Mouse (Mus musculus) hindbrain, embryonic 15.5 days (tissue): ENCODE measurements at regions not wholly inside any gene's neighbourhood (a gene's known extent, or its start where the extent isn't known, plus 50 kb on each side); places are given as distances from the start of the nearest gene placed in this dataset.
"Not testable (repeated sequence)": the region's sequence is repeated elsewhere in the genome, so short reads cannot be mapped to it uniquely, and the experiment has no call there.

ENCODE experiments used
- ATAC-seq: fragments of 200-750 bp; cut with Nextera tagmentation; 2 replicates; pipeline ENCODE4 v1.8.0; 2017; ENCODE audit warnings: low read depth, moderate number of reproducible peaks, moderate TSS enrichment; ENCODE audit not compliant: low FRiP score
- H3K27ac ChIP-seq: fragments of 300-500 bp; sonication (generic); replicated peaks from 2 replicates; pipeline ENCODE4 v1.5.1; 2015; ENCODE audit warnings: mild to moderate bottlenecking, inconsistent platforms
- H3K27me3 ChIP-seq: fragments of 300-500 bp; sonication (generic); 2 replicates; pipeline ENCODE4 v1.6.1; 2015; ENCODE audit warnings: control low read depth, inconsistent platforms
- H3K36me3 ChIP-seq: fragments of 300-500 bp; sonication (generic); 2 replicates; pipeline ENCODE4 v1.6.1; 2015; ENCODE audit warnings: control low read depth, inconsistent platforms
- H3K4me1 ChIP-seq: fragments of 300-500 bp; sonication (generic); replicated peaks from 2 replicates; pipeline ENCODE4 v1.6.1; 2015; ENCODE audit warnings: control low read depth, inconsistent platforms
- H3K4me2 ChIP-seq: fragments of 300-500 bp; sonication (generic); 2 replicates; pipeline ENCODE4 v1.6.1; 2015; ENCODE audit warnings: moderate library complexity, mild to moderate bottlenecking, inconsistent platforms
- H3K4me3 ChIP-seq: fragments of 300-500 bp; sonication (generic); 2 replicates; pipeline ENCODE4 v1.5.1; 2015; ENCODE audit warnings: mild to moderate bottlenecking, inconsistent platforms
- H3K9ac ChIP-seq: fragments of 300-500 bp; sonication (generic); 2 replicates; pipeline ENCODE4 v1.6.1; 2015; ENCODE audit warnings: inconsistent platforms
- H3K9me3 ChIP-seq: fragments of 300-500 bp; sonication (generic); 2 replicates; pipeline ENCODE4 v1.6.1; 2016; ENCODE audit warnings: control low read depth, inconsistent platforms
- WGBS: fragments of 180-500 bp; shearing (Covaris S2); methylation state at CpG from one replicate; pipeline ENCODE4 v1.1.7; 2015; 5-methylcytosine and 5-hydroxymethylcytosine counted together

DNA sequence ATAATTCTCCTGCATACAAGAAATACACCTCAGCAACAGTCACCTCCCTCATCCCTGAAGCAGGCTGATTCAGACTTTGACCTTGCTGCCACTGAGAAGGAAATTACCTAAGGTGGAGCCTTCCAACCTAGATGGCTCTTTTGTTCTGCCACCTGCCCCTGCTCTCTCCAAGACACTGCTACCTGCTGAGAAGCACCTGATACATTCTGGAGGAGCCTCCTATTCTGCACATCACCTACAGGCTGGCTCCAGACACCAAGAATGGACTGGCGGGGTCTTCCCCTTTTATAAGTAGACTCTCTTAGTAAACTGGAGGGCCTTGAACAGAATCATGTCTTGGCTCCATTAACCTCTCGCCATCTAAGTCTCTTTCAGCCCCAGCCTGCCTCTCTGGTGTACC lies 1149.5 kb upstream of the 2610301B20Rik start:
- not testable (repeated sequence) for H3K27ac ChIP-seq, H3K4me1 ChIP-seq, ATAC-seq, H3K36me3 ChIP-seq, H3K9ac ChIP-seq, H3K9me3 ChIP-seq, H3K4me2 ChIP-seq, H3K27me3 ChIP-seq, H3K4me3 ChIP-seq
- WGBS: 90% methylated on average over 2 of the region's 2 CpGs

- no peaks in the 10 kb centered on the region for H3K4me1 ChIP-seq
- H3K4me2 ChIP-seq: no peak overlapping the region
- H3K27me3 ChIP-seq: no peaks in the 10 kb centered on the region
- no peak overlapping the region for H3K27ac ChIP-seq
- H3K9ac ChIP-seq: no peak overlapping the region
- ATAC-seq: no peak
- no peak overlapping the region for H3K4me3 ChIP-seq
- 88% methylated on average over 4 of the region's 4 CpGs for WGBS
- no peaks in the 10 kb centered on the region for H3K36me3 ChIP-seq
- H3K9me3 ChIP-seq: no peaks in the 10 kb centered on the region
Measured at GRCm38 (mm10) chr4:9737691-9738090, 1136.6 kb upstream of the 2610301B20Rik start.

- Histone ChIP-seq H3K27me3 (no peaks in the 10 kb centered on the region), H3K4me3 (no peak overlapping the region), H3K4me2 (no peak overlapping the region), H3K9ac (no peak overlapping the region), H3K9me3 (no peaks in the 10 kb centered on the region), H3K36me3 (no peaks in the 10 kb centered on the region), H3K4me1 (no peaks in the 10 kb centered on the region), H3K27ac (no peak overlapping the region)
- ATAC-seq: no peak
- WGBS: 93% methylated on average over 6 of the region's 6 CpGs
Measured at GRCm38 (mm10) chr4:9747411-9747938, 1126.8 kb upstream of the 2610301B20Rik start.

- H3K4me2 ChIP-seq: no peak overlapping the region
- H3K4me3 ChIP-seq: no peak overlapping the region
- no peaks in the 10 kb centered on the region for H3K9me3 ChIP-seq
- H3K27me3 ChIP-seq: no peaks in the 10 kb centered on the region
- no peak for ATAC-seq
- no peak overlapping the region for H3K9ac ChIP-seq
- H3K4me1 ChIP-seq: no peaks in the 10 kb centered on the region
- 83% methylated on average over 2 of the region's 2 CpGs for WGBS
- no peaks in the 10 kb centered on the region for H3K36me3 ChIP-seq
- H3K27ac ChIP-seq: no peak overlapping the region
Measured at GRCm38 (mm10) chr4:9748110-9748509, 1126.2 kb upstream of the 2610301B20Rik start.

DNA sequence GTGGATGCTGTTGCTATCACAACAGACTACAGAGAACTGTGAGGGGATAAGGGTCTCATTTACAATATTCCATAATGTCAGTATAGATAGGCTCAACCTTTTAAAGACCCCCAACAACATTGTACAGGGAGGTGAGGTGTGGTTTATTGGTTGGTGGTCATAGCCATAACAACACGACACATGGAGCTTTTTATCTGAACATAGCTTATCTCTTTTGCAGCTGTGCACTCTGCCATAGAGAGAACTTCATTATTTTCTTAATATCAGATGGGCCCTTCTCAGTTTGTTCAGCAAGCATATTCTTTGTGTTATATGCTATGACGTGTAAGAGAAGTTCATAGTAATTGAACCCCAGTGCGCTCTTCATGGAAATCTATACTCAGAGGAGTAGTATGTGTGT lies 1124.4 kb upstream of the 2610301B20Rik start:
- 92% methylated on average over 3 of the region's 3 CpGs for WGBS
- Histone ChIP-seq H3K4me3 (no peak overlapping the region), H3K9me3 (no peaks in the 10 kb centered on the region), H3K27me3 (no peaks in the 10 kb centered on the region), H3K27ac (no peak overlapping the region), H3K4me1 (no peaks in the 10 kb centered on the region), H3K9ac (no peak overlapping the region), H3K4me2 (no peak overlapping the region), H3K36me3 (no peaks in the 10 kb centered on the region)
- no peak for ATAC-seq

DNA sequence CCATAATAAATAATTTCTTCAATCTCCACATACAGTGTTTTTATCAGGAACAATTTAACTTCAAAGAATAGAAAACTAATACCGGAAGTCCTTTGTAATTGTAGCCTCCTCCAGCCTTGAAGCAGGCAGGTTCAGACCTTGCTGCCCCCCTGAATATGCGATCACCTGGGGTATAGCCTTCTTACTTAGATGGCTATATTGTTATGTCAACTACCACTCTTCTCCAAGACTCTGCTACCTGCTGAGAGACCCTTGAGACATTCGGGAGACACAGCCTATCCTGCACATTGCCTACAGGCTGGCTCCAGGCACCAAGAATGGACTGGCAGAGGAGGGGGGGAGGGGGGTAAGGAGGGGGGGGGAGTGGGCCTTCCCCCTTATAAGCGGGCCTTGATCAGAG lies 1123.9 kb upstream of the 2610301B20Rik start:
- Histone ChIP-seq H3K27ac (no peak overlapping the region), H3K9me3 (no peaks in the 10 kb centered on the region), H3K4me2 (no peak overlapping the region), H3K4me1 (no peaks in the 10 kb centered on the region), H3K9ac (no peak overlapping the region), H3K36me3 (no peaks in the 10 kb centered on the region), H3K27me3 (no peaks in the 10 kb centered on the region), H3K4me3 (no peak overlapping the region)
- ATAC-seq: no peak
- whole genome bisulfite sequencing: 59% methylated on average over 4 of the region's 4 CpGs

DNA sequence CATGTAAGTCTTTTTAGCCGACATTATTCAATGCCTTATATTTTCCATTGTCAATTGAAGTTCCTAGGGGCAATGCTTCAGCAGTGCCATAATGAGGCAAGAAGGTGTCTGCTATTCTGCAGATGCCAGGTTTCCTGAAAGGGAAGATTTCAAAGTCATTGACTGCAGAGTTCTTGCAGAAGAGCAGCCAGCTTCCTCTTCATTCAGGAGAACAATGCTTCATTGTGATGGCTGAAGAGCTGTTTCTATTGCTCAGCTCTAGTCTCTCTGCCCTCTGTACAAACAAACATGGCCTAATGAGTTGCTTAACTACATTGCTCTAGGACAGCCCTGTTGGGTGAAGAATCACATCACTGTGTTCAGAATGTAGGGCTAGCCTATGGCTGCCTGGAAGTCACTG lies 1111.0 kb upstream of the 2610301B20Rik start:
- ATAC-seq: no peak
- Histone ChIP-seq H3K36me3 (no peaks in the 10 kb centered on the region), H3K4me2 (no peak overlapping the region), H3K9me3 (no peaks in the 10 kb centered on the region), H3K27me3 (no peaks in the 10 kb centered on the region), H3K27ac (no peak overlapping the region), H3K9ac (no peak overlapping the region), H3K4me1 (no peaks in the 10 kb centered on the region), H3K4me3 (no peak overlapping the region)
- WGBS: 44% methylated on average over 1 of the region's 1 CpGs

- Histone ChIP-seq H3K4me2 (peak overlapping the region; percentile 96), H3K27ac (no peak overlapping the region), H3K9me3 (no peaks in the 10 kb centered on the region), H3K27me3 (no peaks in the 10 kb centered on the region), H3K4me1 (no peaks in the 10 kb centered on the region), H3K4me3 (peak overlapping the region; percentile 62), H3K9ac (peak overlapping the region; percentile 43), H3K36me3 (no peaks in the 10 kb centered on the region)
- WGBS: 63% methylated on average over 9 of the region's 9 CpGs
- no peak for ATAC-seq
Measured at GRCm38 (mm10) chr4:9769633-9770205, 1104.6 kb upstream of the 2610301B20Rik start.

DNA sequence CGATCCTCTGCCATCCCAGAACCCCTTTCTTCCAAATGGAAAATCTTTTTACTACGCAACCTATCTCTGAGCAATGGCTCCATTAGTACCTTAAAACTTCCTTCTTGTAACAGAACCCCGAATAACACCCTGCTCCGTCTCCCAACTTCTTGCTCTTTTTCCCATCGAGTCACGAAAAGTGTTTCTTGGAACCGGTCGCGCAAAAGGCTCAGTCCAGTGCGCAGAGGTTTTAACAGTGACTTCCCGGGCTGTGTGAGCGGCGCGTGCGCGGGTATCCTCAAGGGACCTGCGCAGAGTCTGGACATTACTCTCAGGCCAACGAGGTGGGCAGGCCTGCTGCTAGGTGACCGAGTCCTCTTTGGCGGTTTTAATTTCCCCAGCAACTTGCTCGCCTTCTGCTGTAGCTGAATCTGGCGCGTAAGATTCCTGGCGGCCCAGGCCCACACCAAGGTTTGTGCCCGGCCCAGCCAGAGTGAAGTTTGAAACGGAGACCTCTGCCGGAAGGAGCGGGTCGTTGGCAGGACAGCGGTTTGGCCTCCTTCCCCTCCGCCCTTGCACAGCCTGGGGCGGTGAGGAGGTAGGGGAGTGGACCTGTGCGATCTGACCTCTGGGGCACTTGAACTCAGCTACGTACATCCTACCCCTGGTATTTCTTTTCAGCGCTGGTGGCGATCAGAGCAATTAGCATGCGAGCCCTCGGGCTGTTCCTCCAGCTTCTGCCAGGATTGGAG lies 1103.8 kb upstream of the 2610301B20Rik start:
- Histone ChIP-seq H3K27me3 (no peaks in the 10 kb centered on the region), H3K27ac (peak overlapping the region; percentile 75), H3K4me1 (no peaks in the 10 kb centered on the region), H3K9me3 (no peaks in the 10 kb centered on the region), H3K9ac (peak overlapping the region; percentile 56), H3K4me3 (peak overlapping the region; percentile 62), H3K36me3 (no peaks in the 10 kb centered on the region), H3K4me2 (peak overlapping the region; percentile 96)
- peak; percentile 90 for ATAC-seq
- 2% methylated on average over 38 of the region's 38 CpGs for WGBS

GRCm38 (mm10) chr4:9771103-9771474 lies 1103.2 kb upstream of the 2610301B20Rik start:
- under 1% methylated on average over 5 of the region's 5 CpGs for WGBS
- no peaks in the 10 kb centered on the region for H3K27me3 ChIP-seq
- peak overlapping the region; percentile 56 for H3K9ac ChIP-seq
- peak overlapping the region; percentile 75 for H3K27ac ChIP-seq
- no peaks in the 10 kb centered on the region for H3K4me1 ChIP-seq
- ATAC-seq: peak; percentile 65
- peak overlapping the region; percentile 62 for H3K4me3 ChIP-seq
- peak overlapping the region; percentile 96 for H3K4me2 ChIP-seq
- H3K36me3 ChIP-seq: no peaks in the 10 kb centered on the region
- H3K9me3 ChIP-seq: no peaks in the 10 kb centered on the region

- WGBS: 94% methylated on average over 8 of the region's 8 CpGs
Measured at GRCm38 (mm10) chr4:9778391-9778790, 1095.9 kb upstream of the 2610301B20Rik start.

DNA sequence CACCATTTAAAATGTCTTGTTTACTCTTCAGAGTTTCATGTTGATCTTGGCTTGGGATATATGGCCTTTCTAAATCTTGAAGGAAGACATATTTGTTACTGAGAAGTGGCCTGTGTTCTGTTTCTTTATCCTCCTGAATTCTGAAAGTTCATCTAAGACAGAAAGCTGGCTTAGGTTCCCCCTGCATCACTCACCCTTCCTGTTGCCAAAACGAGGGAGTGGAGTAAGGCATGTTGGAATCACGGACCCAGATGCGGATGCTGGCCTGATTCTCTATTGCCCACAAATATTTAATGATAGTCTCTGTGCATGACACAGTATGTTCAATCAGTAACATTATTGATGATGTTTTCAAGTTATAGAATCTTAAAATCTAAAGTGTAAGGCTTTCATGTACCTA lies 1094.7 kb upstream of the 2610301B20Rik start:
- no peak overlapping the region for H3K9ac ChIP-seq
- no peaks in the 10 kb centered on the region for H3K27me3 ChIP-seq
- 84% methylated on average over 3 of the region's 3 CpGs for WGBS
- no peak for ATAC-seq
- no peaks in the 10 kb centered on the region for H3K4me1 ChIP-seq
- no peak overlapping the region for H3K27ac ChIP-seq
- H3K9me3 ChIP-seq: no peaks in the 10 kb centered on the region
- no peaks in the 10 kb centered on the region for H3K36me3 ChIP-seq
- H3K4me3 ChIP-seq: no peak overlapping the region
- no peak overlapping the region for H3K4me2 ChIP-seq

More at GRCm38 (mm10) chr4:9778391-9778790, 1095.9 kb upstream of the 2610301B20Rik start:
- Histone ChIP-seq H3K4me3 (no peak overlapping the region), H3K4me1 (no peaks in the 10 kb centered on the region), H3K36me3 (no peaks in the 10 kb centered on the region), H3K27me3 (no peaks in the 10 kb centered on the region), H3K9me3 (no peaks in the 10 kb centered on the region), H3K4me2 (no peak overlapping the region), H3K27ac (no peak overlapping the region), H3K9ac (no peak overlapping the region)
- ATAC-seq: no peak
